Mouse (Mus musculus) R1 (cell line): Measurements from ENCODE around the gene Map2k1.

ENCODE experiments used
- DNase-seq: peaks from one replicate; pipeline ENCODE4 v3.0.0-alpha.2; 2018; ENCODE audit warnings: low read depth, low spot score

Map2k1 gene

GRCm38 (mm10) chr9:64156641-64157040, 96.8 kb downstream of the Map2k1 start:
- no peak for DNase-seq

- no peak for DNase-seq
Measured at GRCm38 (mm10) chr9:64139879-64140278, 113.6 kb downstream of the Map2k1 start.

- DNase-seq: peak; percentile 60
Measured at GRCm38 (mm10) chr9:64138896-64139295, 114.5 kb downstream of the Map2k1 start.
